Mouse (Mus musculus): Measurements from ENCODE around the gene Snip1. TPM values are rescaled to one million over a fixed set of nuclear protein-coding genes. Genes with fewer than 3 reads are reported as not detected.
A peak's percentile ranks its signal among the peaks of the same experiment; 100 is the strongest.

Snip1 gene
- total RNA-seq, 2 experiments from 2014 or later, result 13.6 to 14.2 TPM

DNA sequence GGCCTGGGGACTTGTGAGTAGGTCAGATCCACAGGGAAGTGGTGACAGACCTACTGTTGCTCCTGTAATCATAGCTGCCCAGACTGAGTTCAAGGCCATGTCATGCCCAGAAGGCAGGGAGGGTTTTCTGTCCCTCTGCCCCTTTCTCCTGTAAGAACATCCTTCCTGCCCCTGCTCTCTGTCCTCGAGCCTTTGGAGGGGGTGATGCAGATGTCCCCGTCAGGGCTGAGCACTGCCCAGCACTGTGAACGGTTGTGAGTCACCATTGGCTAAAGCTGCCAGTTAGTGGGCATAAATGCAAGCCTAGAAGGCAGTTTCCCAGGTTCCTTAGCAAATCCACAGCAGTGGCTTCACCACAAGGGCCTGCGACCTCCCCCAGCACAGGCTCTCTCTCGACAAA, 26.6 kb downstream of the Snip1 start:
- intact Hi-C loops (cut with DNase I), result no loop called here

DNA sequence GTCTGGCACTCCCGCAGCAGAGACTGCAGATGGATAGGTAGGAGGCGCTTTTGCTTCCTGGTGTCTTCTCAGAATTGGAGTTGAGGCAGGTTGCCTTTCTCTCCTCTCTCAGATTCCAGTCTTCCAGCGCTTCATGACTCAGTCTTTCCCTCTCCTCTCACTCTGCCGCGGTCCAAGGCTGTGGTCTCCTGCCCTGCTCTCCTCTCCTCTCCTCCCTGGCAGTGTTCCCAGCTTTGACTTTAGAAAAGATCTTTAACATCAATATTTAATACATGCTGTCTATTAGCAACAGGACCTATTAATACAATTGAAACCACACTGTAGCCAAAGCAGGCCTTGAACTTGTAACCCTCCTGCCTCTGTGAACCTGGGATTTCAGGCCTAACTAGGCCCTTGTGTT, 29.6 kb downstream of the Snip1 start:
- no peak for DNase-seq (ENCODE audit: low spot score in 2 of 2)
- intact Hi-C loops (cut with DNase I), result no loop called here

More for the DNA sequence above, 26.6 kb downstream of the Snip1 start:
- no peak for DNase-seq (ENCODE audit: low spot score in 2 of 2)

DNA sequence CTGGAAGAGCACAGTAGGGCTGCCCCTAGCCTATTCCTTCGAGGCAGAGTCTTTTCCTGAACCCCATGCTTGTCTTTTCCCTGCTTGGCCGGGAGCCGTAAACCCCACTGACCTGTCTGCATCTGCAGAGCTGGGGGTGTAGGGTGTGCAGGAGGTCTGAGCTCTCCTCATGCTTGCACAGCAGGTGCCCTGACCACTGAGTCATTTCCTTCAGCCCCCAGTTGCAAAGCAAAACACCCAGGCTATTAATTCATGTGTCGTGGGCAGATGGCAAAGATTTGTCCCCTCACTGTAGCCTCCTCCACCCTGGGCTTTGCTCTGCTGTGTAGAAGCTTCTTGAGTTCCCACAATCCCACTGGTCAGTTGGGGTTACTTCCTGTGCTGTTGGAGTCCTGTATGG, 30.9 kb downstream of the Snip1 start:
- intact Hi-C loops (cut with DNase I), result no loop called here
- no peak for DNase-seq (ENCODE audit: low spot score in 2 of 2)

DNA sequence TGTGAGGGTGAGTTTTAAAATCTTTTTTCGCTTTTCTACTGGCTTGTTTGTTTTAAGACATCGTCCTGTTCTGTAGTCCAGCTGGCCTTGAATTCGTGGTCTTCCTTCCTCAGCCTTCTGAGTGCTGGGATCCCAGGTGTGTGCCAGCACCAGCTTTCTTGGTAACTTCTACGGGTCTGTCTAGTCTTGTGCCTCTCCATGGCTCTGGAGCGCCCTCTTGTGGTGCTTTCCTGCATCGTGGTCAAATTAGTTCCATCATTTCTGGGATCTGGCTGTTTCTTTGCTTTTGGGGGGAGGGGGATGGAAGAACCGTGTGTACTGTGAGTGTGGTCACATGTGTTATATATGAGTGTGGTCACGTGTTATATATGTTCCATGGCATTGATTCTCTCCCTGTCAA, 33.0 kb downstream of the Snip1 start:
- intact Hi-C loops (cut with DNase I), result loop anchor here (2.0 kb wide), 1 partner anchor 157 kb away; no protein-coding TSS in a partner anchor

DNA sequence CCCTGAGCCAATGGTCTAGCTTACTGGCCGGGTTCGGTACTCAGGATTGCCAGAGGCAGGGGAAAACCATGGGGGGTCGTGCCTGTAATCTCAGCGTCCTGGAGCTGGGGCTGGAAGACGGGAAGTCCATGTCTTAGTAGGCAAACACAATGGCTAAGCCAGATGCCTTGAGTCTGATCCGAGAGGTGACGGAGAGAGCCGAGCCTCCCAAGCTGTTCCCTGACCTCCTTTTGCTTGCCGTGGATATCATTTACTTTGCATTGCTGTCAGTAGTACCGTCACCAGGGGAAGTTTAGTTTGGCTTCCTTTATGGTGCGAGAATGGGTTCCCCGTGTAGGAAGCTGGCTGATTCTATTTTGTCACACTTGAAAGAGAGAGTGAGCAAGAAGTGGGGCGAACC, 34.9 kb downstream of the Snip1 start:
- intact Hi-C loops (cut with DNase I), result no loop called here

More for the DNA sequence above, 33.0 kb downstream of the Snip1 start:
- DNase-seq (ENCODE audit: low spot score in 2 of 2), result peak; percentile 76 to 80

DNA sequence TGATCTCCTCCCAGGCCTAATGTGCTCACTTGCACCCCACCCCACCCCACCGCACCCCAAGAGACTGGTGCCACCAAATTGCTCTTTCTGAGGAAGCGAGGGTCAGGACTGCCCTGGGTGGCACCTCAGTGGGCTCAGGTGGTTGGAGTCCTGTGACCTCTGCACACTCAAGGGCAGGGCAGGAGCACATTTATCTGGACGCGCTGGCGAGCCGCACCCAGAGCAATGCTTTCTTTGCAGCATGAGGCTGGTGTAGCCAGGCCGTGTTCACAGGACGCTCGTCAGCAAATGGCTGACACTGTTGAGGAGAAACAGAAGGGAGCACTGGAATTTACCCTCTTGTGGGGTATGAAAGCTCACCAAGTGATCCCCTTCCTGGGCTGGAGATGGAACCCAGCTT, 38.9 kb downstream of the Snip1 start:
- intact Hi-C loops (cut with DNase I), result no loop called here
- no peak for DNase-seq (ENCODE audit: low spot score in 2 of 2)

More for the DNA sequence above, 34.9 kb downstream of the Snip1 start:
- no peak for DNase-seq (ENCODE audit: low spot score in 2 of 2)

DNA sequence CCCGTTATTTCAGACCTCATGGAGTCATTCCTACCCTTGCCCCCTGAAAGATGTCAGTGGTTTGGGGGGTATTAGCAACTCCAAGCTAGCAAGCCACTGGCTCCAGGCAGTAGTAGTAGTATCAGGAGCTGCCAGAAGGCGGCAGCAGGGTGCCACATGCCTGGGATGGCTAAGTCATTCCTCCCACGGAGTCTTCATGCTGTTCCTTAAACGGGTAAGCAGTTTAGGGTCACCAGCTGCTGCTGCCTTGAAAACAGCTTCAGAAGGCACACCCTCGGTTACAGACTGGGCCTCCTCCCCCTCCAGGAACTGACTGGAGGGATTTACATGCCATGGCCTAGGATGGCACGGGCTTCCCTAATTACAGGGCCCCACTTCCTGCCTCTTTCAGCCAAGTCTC, 48.2 kb downstream of the Snip1 start:
- intact Hi-C loops (cut with DNase I), result no loop called here
- peak; percentile 85 to 86 for DNase-seq (ENCODE audit: low spot score in 2 of 2)

DNA sequence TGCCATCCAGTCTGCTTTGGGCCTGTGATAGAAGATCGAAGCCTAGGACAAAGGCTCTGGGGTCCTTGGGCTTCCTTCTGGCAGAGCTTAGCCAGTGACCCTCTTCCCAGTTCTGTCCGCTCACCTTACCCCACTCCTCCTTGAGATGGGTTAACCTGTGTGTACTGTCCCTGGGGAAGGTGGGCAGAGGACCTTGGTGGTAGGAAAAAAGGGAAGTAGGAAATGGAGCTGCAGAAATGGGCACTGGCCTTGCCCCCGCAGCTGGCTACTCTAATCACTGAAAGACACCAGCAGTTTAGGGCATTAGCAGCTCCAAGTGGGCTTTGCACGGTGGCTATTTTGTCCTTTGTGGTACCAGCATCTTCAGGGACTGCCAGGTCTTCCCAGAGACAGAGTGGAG, 48.6 kb downstream of the Snip1 start:
- intact Hi-C loops (cut with DNase I), result no loop called here
- DNase-seq (ENCODE audit: low spot score in 2 of 2), result no peak

DNA sequence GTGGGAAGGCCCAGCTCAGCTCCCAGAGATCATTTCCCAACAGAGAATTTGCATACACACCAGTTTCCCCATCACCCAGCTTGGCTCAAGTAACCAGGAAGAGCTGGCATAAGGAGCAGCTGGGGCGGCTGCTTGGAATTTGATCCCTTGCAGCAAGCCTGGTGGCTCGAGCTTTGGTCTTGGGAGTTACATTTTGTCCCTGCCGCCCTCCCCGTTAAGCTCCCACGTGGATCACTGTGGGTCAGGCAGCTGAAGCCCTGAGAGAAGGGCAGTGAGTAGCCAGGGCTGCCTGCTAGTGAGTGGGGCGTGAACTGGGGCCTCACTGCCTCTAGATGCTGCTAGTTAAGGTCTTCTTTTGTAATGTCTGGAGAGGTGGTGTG, 49.2 kb downstream of the Snip1 start:
- peak in 1 of 2 experiments; percentile 34 for DNase-seq (ENCODE audit: low spot score in 2 of 2)

DNA sequence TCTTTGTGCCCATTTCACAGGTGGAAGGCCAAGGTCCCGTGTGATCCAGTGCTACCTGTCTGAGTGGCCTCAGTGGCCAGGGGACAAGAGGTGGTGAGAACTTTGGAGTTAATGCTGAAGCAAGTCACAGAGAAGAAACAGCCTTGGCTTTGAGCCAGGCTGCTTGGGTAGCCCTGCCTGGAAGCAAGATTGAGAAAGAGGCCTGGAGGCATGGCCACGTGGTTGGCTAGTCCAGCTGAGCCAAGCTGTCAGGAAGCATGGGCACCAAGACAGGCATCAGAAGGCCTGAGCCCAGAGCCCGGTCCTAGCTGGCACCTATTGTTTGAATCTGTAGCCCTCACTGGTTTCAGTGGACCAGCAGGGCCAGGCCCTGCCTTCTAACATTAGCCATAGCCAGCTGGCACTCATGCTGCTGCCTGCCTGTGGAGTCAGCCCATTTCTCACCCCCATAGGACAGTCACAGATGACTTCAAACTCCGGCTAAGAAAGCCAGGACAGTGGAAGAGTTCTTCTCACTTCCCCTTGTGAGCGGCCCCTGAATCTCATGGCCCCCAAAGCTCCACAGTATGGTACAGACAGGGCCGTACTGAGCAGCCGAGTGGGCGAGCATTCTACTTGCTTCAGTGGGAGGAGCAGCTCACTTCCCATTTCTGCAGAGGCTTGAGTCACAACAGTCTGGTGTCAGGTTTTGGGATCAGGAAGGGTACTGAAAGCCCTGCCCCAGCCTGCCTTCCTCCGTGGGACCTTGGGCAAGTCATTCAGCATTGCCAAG, 49.8 kb downstream of the Snip1 start:
- intact Hi-C loops (cut with DNase I), result no loop called here
- DNase-seq (ENCODE audit: low spot score in 2 of 2), result peak; percentile 56 to 58

More for the DNA sequence above, 49.2 kb downstream of the Snip1 start:
- intact Hi-C loops (cut with DNase I), result no loop called here

DNA sequence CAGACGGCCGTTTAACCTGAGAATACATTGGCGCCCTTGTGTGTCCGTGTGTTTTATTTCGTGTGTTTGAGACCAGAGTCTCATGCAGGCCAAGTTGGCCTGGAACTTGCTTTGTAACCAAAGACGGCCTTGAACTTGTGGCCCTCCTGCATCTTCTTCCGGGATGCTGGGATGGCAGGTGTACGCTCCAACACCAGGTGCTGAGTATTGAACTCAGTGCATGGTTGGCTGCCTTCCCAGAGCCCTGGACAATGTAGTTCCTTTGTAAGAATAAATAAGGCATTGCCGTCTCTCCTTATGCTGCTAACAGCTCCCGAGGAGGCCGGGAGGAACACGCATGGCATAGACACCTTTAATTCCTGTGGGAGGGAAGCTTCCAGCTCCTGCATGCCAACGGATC, 50.5 kb downstream of the Snip1 start:
- intact Hi-C loops (cut with DNase I), result no loop called here
- no peak for DNase-seq (ENCODE audit: low spot score in 2 of 2)

DNA sequence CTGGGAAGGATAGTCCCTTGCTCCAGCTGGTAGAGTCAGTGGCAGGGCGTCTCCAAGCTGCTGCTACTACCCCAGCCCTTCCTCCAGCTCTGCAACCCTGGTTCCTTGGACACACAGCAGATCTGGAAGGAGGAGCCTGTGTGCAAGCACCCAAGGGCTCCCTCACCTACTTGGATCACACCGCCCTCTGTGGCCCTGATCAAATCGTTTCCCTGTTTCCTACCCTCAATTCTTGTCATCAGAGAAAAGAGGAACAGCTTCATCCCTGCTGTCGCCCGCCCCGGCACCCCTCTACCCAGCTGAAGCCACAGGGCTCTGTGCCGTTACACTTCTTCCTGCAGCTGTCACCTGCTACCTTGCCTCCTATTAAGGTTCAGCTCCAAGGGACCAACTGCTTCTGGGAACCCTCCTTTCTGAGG, 51.4 kb downstream of the Snip1 start:
- no peak for DNase-seq (ENCODE audit: low spot score in 2 of 2)
- intact Hi-C loops (cut with DNase I), result no loop called here

DNA sequence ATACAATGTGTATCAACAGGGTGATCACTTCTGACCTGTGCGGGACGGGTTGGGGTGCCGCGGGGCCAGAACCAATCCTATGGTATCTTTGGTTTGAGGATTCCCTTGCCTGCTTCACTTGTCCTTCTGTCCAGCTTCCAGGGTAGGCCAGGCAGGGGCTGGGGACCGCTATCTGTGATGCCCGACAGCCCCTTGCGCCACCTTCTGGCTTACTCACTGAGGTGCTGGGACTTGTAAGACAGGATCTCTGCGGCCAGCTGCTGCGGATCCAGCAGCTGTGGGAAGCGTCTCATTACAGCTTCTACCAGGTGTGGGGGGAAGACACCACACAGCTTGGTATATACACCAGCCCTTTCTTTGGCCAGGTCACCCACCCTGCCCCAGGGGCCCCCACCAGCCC, 52.6 kb downstream of the Snip1 start:
- no peak for DNase-seq (ENCODE audit: low spot score in 2 of 2)

DNA sequence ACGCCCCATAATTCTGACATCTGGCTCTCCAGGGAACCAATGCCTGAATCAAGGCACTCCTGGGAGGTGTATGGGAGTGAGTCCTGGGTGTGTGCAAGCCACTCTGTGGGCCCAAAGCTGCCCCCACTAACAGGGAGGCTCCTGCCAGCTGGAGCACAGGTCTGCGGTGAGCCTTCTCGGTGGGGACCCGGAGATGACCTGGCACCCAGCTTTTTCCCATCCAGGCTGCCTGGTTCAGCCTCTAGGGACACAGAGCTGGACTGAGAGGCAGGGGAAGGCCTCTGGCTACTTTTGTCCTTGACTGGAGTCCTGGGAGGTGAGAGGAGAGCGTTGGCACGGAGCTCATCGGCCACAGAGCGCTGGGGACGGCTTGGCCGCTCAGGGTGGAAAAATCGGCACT, 53.2 kb downstream of the Snip1 start:
- DNase-seq (ENCODE audit: low spot score in 2 of 2), result no peak

More for the DNA sequence above, 52.6 kb downstream of the Snip1 start:
- intact Hi-C loops (cut with DNase I), result no loop called here

DNA sequence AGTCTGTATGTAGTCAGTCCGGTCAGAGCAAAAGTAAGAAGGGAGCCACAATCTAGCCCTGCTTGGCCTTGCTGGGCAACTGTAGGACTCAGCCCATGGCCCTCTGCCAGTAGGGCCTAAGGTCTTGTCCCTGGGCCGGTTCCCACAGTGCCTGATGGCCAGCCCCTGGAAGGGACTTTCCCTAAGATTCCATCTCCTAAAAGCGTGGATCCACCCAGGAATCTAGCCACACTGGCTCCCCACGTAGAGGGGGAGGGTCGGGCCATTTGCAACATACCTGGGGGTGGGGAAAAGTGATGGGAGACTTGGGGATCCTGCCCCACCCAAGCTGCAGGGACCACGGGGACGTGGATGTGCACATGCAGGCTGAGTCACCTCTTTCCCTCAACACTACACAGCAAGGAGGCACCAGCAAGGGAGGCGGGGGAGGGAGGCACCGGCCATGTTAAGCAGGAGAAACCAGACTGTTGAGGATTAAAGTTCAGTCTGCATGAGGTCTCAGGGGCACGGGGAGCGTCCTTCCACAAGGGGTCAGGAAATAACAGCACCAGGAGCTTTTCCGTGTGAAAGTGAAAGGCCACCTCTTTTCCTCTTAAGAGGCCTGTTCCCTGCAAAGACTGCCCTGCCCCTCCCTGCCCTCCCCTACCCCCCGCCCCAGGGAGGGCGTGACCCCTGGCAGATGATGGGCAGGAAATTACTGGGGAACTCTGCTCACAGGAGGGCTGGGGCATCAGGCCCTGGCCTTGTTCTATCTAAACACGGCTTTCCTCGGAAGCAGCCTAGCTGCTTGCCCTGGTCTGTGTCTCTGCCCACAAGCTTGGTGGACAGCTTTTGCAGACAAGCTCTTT, 56.2 kb downstream of the Snip1 start:
- no peak for DNase-seq (ENCODE audit: low spot score in 2 of 2)
- intact Hi-C loops (cut with DNase I), result no loop called here

More for the DNA sequence above, 53.2 kb downstream of the Snip1 start:
- intact Hi-C loops (cut with DNase I), result no loop called here

DNA sequence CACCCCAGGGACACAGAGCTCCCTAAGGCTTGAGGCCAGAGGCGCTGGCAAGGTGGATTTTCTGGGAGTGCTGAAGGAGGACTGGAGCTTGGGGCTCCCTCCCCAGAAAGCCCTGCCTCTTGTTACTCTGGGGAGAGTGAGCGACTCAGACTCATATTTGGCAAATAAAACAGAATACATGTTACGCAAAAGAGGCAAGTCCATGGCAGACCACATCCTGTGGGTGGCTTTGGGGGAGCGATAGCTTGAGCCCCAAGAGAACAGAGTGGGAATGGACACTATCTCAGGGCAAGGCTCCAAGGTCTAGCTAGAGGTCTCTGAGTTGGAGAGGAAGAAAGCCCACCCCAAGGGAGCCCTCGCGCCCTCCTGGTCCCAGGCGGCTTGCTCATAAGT, 56.8 kb downstream of the Snip1 start:
- intact Hi-C loops (cut with DNase I), result no loop called here

More for the DNA sequence above, 56.8 kb downstream of the Snip1 start:
- DNase-seq (ENCODE audit: low spot score in 2 of 2), result no peak

Other genes with a start within 250 kb of the Snip1 start
- gene Yrdc, start 216.0 kb upstream of the Snip1 start, total RNA-seq (2021), result 10 to 100 TPM; 31.4 to 35.2 TPM
- gene 1110065P20Rik, start 215.5 kb upstream of the Snip1 start, total RNA-seq (2021), result 10 to 100 TPM; 75.1 to 84.6 TPM
- 10 to 100 TPM; 48.4 to 58.0 TPM for gene Maneal, start 204.5 kb upstream of the Snip1 start, total RNA-seq (2021)
- 10 to 100 TPM; 40.4 to 67.2 TPM for gene Epha10, start 185.8 kb upstream of the Snip1 start, total RNA-seq (2021)
- gene 9930104L06Rik, start 129.6 kb upstream of the Snip1 start, total RNA-seq (2021), result 10 to 100 TPM; 17.6 to 20.8 TPM
- gene Cdca8, start 127.4 kb upstream of the Snip1 start, total RNA-seq (2021), result 1 to 10 TPM; 1.4 to 1.5 TPM
- gene Rspo1, start 80.2 kb upstream of the Snip1 start, total RNA-seq (2021), result 10 to 100 TPM; 14.2 to 16.7 TPM
- gene Gnl2, start 50.1 kb upstream of the Snip1 start, total RNA-seq (2021), result 10 to 100 TPM; 52.6 to 70.9 TPM
- under 1 TPM in 1 of 2 experiments, not detected in 1; 0.30 TPM for gene Dnali1, start 969 bp upstream of the Snip1 start, total RNA-seq (2021)
- 100 to 1,000 TPM; 123 to 140 TPM for gene Meaf6, start 18.5 kb downstream of the Snip1 start, total RNA-seq (2021)
- gene Zc3h12a, start 61.2 kb downstream of the Snip1 start, total RNA-seq (2021), result under 1 TPM; 0.54 to 0.70 TPM

All from left cerebral cortex, postnatal 36 days (tissue).